Mouse (Mus musculus): ENCODE data around the gene Tmem201. TPM values are rescaled to one million over a fixed set of nuclear protein-coding genes. Genes with fewer than 3 reads are reported as not detected.

Gene Tmem201
- polyA plus RNA-seq, 1 experiment from 2014 or later: 5.8 TPM

DNA sequence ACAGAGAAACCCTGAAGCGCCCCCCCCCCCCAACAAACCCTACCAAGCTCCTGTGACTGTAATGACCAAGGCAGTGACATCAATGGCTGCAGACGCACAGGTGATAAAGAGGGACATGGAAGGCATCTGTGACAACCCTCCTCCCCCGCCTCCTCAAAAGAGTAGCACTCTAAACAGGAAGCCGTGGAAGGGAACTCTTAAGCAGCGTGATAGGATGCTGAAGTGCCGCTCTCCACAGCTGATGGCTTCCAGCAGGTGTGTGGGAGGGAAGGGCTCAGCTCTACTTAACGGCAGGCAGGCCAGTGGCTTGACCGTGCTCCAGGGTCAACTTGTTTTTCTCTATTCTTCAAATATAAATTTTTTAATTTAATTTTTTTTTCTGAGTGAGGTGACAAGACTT is 16.7 kb downstream of the Tmem201 start:
- no peak for ATAC-seq
- Histone ChIP-seq H3K9ac (replicated peaks) (no peak overlapping the region), H3K27ac (ENCODE audit: low read depth) (no peak overlapping the region), H3K4me1 (ENCODE audit: insufficient read depth) (no peaks in the 10 kb centered on the region), H3K27me3 (ENCODE audit: insufficient read depth, low read length) (no peaks in the 10 kb centered on the region), H3K36me3 (replicated peaks; ENCODE audit: insufficient read depth, low read length) (peaks cover 48% of the 10 kb centered on the region), H3K4me2 (ENCODE audit: low read depth, low read length) (no peak overlapping the region), H3K4me3 (ENCODE audit: low read depth, low read length) (no peak overlapping the region), H3K9me3 (ENCODE audit: low read length) (no peaks in the 10 kb centered on the region)
- TF ChIP-seq CTCF (IDR thresholded peaks at IDR 0.05; ENCODE audit: low read depth) (no peak), EP300 (IDR thresholded peaks at IDR 0.05; ENCODE audit: low read depth) (no peak)
- no peak for DNase-seq
- 72% methylated on average over 8 of the region's 8 CpGs for WGBS (ENCODE audit: insufficient replicate concordance)

DNA sequence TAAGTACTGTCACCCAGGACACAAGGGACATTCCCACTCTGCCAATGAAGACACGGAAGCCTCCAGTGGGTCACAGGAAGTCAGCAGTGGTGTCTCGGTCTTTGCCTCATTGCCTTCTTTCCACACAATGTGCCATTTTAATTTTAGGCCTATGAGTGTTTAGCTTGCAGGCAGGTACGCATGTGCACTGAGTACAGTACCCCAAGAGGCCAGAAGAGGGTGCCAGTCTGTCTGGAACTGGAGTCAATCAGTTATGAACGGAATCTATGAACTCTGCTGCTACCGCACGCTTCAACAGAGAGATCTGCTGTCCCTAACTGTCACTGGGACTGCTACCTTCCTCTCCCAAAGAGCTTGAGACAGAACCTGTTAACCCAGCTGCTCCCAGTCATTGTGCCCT is 18.2 kb downstream of the Tmem201 start:
- H3K4me3 ChIP-seq (ENCODE audit: low read depth, low read length): no peak overlapping the region
- ATAC-seq (no peak), DNase-seq (peak; percentile 56)
- no peaks in the 10 kb centered on the region for H3K27me3 ChIP-seq (ENCODE audit: insufficient read depth, low read length)
- H3K9ac ChIP-seq (replicated peaks): no peak overlapping the region
- peaks cover 40% of the 10 kb centered on the region for H3K36me3 ChIP-seq (replicated peaks; ENCODE audit: insufficient read depth, low read length)
- no peak overlapping the region for H3K27ac ChIP-seq (ENCODE audit: low read depth)
- no peak overlapping the region for H3K4me2 ChIP-seq (ENCODE audit: low read depth, low read length)
- H3K9me3 ChIP-seq (ENCODE audit: low read length): no peaks in the 10 kb centered on the region
- no peaks in the 10 kb centered on the region for H3K4me1 ChIP-seq (ENCODE audit: insufficient read depth)
- TF ChIP-seq EP300 (IDR thresholded peaks at IDR 0.05; ENCODE audit: low read depth): no peak
- peak; percentile 67 for TF ChIP-seq CTCF (IDR thresholded peaks at IDR 0.05; ENCODE audit: low read depth)
- WGBS (ENCODE audit: insufficient replicate concordance): 72% methylated on average over 6 of the region's 6 CpGs

DNA sequence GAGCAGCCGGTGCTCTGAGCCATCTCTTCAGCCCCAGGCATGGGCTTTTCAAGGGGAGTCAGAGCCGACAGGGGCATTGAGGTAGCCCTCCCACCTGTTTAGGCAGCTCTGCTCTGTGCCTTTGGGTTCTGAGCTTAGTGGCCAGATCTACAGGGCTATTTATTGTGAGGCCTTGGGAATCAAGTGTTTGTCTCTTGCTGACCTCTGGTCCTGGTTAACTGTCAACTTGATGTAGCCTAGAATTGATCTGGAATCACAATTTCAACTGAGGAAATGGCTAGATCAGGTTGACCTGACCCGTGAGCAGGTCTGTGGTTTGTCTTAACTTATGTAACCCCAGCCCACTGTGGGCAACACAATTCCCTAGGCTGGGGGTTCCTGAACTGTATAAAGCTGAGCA is 23.3 kb downstream of the Tmem201 start:
- peaks cover 25% of the 10 kb centered on the region for H3K36me3 ChIP-seq (replicated peaks; ENCODE audit: insufficient read depth, low read length)
- H3K4me2 ChIP-seq (ENCODE audit: low read depth, low read length): no peak overlapping the region
- TF ChIP-seq CTCF (IDR thresholded peaks at IDR 0.05; ENCODE audit: low read depth): no peak
- TF ChIP-seq EP300 (IDR thresholded peaks at IDR 0.05; ENCODE audit: low read depth): no peak
- H3K27me3 ChIP-seq (ENCODE audit: insufficient read depth, low read length): no peaks in the 10 kb centered on the region
- no peak for DNase-seq
- WGBS (ENCODE audit: insufficient replicate concordance): 61% methylated on average over 3 of the region's 3 CpGs
- H3K4me1 ChIP-seq (ENCODE audit: insufficient read depth): no peaks in the 10 kb centered on the region
- no peak overlapping the region for H3K27ac ChIP-seq (ENCODE audit: low read depth)
- H3K4me3 ChIP-seq (ENCODE audit: low read depth, low read length): no peak overlapping the region
- no peaks in the 10 kb centered on the region for H3K9me3 ChIP-seq (ENCODE audit: low read length)
- no peak overlapping the region for H3K9ac ChIP-seq (replicated peaks)
- no peak for ATAC-seq

GRCm38 (mm10) chr4:149711955-149712354 is 25.9 kb downstream of the Tmem201 start:
- ATAC-seq: peak; percentile 57
- H3K4me2 ChIP-seq (ENCODE audit: low read depth, low read length): no peak overlapping the region
- peaks cover 8% of the 10 kb centered on the region for H3K36me3 ChIP-seq (replicated peaks; ENCODE audit: insufficient read depth, low read length)
- H3K9me3 ChIP-seq (ENCODE audit: low read length): no peaks in the 10 kb centered on the region
- H3K4me1 ChIP-seq (ENCODE audit: insufficient read depth): no peaks in the 10 kb centered on the region
- no peak overlapping the region for H3K9ac ChIP-seq (replicated peaks)
- no peak overlapping the region for H3K4me3 ChIP-seq (ENCODE audit: low read depth, low read length)
- DNase-seq: peak; percentile 69
- no peak overlapping the region for H3K27ac ChIP-seq (ENCODE audit: low read depth)
- 29% methylated on average over 7 of the region's 7 CpGs for WGBS (ENCODE audit: insufficient replicate concordance)
- no peak for TF ChIP-seq EP300 (IDR thresholded peaks at IDR 0.05; ENCODE audit: low read depth)
- TF ChIP-seq CTCF (IDR thresholded peaks at IDR 0.05; ENCODE audit: low read depth): peak; percentile 78
- H3K27me3 ChIP-seq (ENCODE audit: insufficient read depth, low read length): no peaks in the 10 kb centered on the region

- H3K27ac ChIP-seq (ENCODE audit: low read depth): no peak overlapping the region
- ATAC-seq: peak; percentile 72
- no peak overlapping the region for H3K4me2 ChIP-seq (ENCODE audit: low read depth, low read length)
- H3K9ac ChIP-seq (replicated peaks): no peak overlapping the region
- H3K4me1 ChIP-seq (ENCODE audit: insufficient read depth): no peaks in the 10 kb centered on the region
- no peak overlapping the region for H3K4me3 ChIP-seq (ENCODE audit: low read depth, low read length)
- no peaks in the 10 kb centered on the region for H3K27me3 ChIP-seq (ENCODE audit: insufficient read depth, low read length)
- no peak for DNase-seq
- TF ChIP-seq CTCF (IDR thresholded peaks at IDR 0.05; ENCODE audit: low read depth) (no peak), EP300 (IDR thresholded peaks at IDR 0.05; ENCODE audit: low read depth) (no peak)
- 73% methylated on average over 5 of the region's 5 CpGs for WGBS (ENCODE audit: insufficient replicate concordance)
- H3K36me3 ChIP-seq (replicated peaks; ENCODE audit: insufficient read depth, low read length): peaks cover 3% of the 10 kb centered on the region; the same call in 1 of the 2 replicates
- no peaks in the 10 kb centered on the region for H3K9me3 ChIP-seq (ENCODE audit: low read length)
These were observed 26.4 kb downstream of the Tmem201 start for GRCm38 (mm10) chr4:149711485-149711884.

GRCm38 (mm10) chr4:149710510-149710909 is 27.3 kb downstream of the Tmem201 start:
- ATAC-seq (peak; percentile 74), DNase-seq (peak; percentile 69)
- no peaks in the 10 kb centered on the region for H3K27me3 ChIP-seq (ENCODE audit: insufficient read depth, low read length)
- TF ChIP-seq EP300 (IDR thresholded peaks at IDR 0.05; ENCODE audit: low read depth): no peak
- peak; percentile 92 for TF ChIP-seq CTCF (IDR thresholded peaks at IDR 0.05; ENCODE audit: low read depth)
- H3K4me1 ChIP-seq (ENCODE audit: insufficient read depth): no peaks in the 10 kb centered on the region
- WGBS (ENCODE audit: insufficient replicate concordance): 13% methylated on average over 5 of the region's 5 CpGs
- H3K27ac ChIP-seq (ENCODE audit: low read depth): no peak overlapping the region
- no peak overlapping the region for H3K4me2 ChIP-seq (ENCODE audit: low read depth, low read length)
- no peak overlapping the region for H3K9ac ChIP-seq (replicated peaks)
- H3K4me3 ChIP-seq (ENCODE audit: low read depth, low read length): no peak overlapping the region
- no peaks in the 10 kb centered on the region for H3K9me3 ChIP-seq (ENCODE audit: low read length)
- no peaks in the 10 kb centered on the region for H3K36me3 ChIP-seq (replicated peaks; ENCODE audit: insufficient read depth, low read length)

GRCm38 (mm10) chr4:149705941-149706340 is 31.9 kb downstream of the Tmem201 start:
- H3K4me2 ChIP-seq (ENCODE audit: low read depth, low read length): no peak overlapping the region
- H3K4me1 ChIP-seq (ENCODE audit: insufficient read depth): peaks cover 11% of the 10 kb centered on the region; the same call in 1 of the 2 replicates
- WGBS (ENCODE audit: insufficient replicate concordance): 62% methylated on average over 8 of the region's 8 CpGs
- no peak overlapping the region for H3K9ac ChIP-seq (replicated peaks)
- no peaks in the 10 kb centered on the region for H3K27me3 ChIP-seq (ENCODE audit: insufficient read depth, low read length)
- no peak for DNase-seq
- TF ChIP-seq EP300 (IDR thresholded peaks at IDR 0.05; ENCODE audit: low read depth) (no peak), CTCF (IDR thresholded peaks at IDR 0.05; ENCODE audit: low read depth) (no peak)
- no peaks in the 10 kb centered on the region for H3K36me3 ChIP-seq (replicated peaks; ENCODE audit: insufficient read depth, low read length)
- H3K4me3 ChIP-seq (ENCODE audit: low read depth, low read length): no peak overlapping the region
- H3K9me3 ChIP-seq (ENCODE audit: low read length): no peaks in the 10 kb centered on the region
- no peak for ATAC-seq
- no peak overlapping the region; the same call in 1 of the 2 replicates for H3K27ac ChIP-seq (ENCODE audit: low read depth)
